Mouse (Mus musculus) embryo, embryonic 11 days (tissue): ENCODE results near the gene Shld2.

ENCODE experiments used
- DNase-seq: peaks from one replicate; pipeline ENCODE4 v3.0.0-alpha.2; 2015

The Shld2 gene

GRCm38 (mm10) chr14:34219295-34219694 lies 91.0 kb downstream of the Shld2 start, which contains the start of gene Syt15:
TSS of gene Syt15 (plus strand) at chr14:34219595.
- DNase-seq = no peak

DNA sequence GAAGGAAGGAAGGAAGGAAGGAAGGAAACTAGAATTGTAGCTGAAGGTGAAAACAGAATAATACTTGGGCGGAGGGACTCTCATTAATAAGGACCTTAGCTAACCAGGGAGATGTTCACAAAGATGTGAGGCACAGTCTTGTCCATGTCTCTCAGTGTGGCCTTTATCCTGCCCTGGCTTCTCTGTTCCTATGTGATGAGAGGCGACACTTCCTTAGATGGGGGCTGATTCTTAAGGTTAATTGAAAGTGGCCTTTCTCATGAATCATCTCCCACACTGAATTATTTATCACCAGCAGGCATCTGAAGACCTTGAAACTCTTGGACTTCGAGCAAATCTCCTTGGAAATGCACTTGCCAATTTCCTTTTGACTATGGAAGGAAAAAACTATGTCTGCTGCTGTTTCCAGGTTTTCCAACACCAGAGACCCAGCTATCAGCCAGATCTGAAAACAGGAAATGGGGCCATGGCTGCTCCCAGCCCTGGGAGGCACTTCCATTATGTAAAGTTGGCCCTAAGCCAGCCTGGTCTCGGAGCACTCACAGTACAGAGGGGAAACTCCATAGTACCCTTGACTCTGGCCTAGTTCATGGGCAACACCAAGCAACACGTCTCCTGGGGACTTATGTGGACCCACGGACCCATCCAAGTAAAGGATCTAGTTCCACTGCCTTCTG lies 94.7 kb downstream of the Shld2 start:
- peak; percentile 50 for DNase-seq

DNA sequence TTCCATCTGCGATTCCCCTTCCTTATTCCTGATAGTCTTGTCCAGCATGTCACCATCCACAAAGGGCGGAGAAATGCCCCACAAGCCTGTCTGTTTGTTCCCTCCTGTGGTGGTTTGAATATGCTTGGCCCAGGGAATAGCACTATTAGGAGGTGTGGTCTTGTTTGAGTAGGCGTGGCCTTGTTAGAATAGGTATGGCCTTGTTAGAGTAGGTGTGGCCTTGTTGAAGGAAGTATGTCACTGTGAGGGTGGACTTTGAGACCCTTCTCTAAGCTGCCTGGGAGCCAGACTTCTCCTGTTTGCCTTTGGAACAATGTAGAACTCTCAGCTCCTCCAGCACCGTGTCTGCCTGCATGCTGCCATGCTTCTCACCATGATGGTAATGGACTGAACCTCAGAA lies 100.4 kb downstream of the Shld2 start:
- DNase-seq = no peak

- DNase-seq = no peak
Observed at GRCm38 (mm10) chr14:34209080-34209479, 101.2 kb downstream of the Shld2 start.

DNA sequence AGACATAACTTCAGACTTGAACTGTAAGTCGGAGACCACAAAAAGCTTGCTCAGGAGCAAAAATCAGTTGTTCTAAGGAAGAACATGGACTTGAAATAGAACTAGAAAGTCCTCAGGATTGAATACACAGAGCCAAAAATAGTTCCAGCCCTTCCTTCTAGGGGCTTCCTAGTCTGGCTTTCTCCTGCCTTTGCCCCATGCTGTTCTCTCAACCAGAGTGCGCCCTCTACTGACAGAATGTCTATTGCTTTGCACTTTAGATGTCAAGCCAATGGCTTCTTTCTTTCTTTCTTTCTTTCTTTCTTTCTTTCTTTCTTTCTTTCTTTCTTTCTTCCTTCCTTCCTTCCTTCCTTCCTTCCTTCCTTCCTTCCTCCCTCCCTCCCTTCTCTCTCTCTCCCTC lies 101.6 kb downstream of the Shld2 start:
- peak; percentile 75 for DNase-seq

GRCm38 (mm10) chr14:34207996-34208395 lies 102.3 kb downstream of the Shld2 start:
- no peak for DNase-seq

DNA sequence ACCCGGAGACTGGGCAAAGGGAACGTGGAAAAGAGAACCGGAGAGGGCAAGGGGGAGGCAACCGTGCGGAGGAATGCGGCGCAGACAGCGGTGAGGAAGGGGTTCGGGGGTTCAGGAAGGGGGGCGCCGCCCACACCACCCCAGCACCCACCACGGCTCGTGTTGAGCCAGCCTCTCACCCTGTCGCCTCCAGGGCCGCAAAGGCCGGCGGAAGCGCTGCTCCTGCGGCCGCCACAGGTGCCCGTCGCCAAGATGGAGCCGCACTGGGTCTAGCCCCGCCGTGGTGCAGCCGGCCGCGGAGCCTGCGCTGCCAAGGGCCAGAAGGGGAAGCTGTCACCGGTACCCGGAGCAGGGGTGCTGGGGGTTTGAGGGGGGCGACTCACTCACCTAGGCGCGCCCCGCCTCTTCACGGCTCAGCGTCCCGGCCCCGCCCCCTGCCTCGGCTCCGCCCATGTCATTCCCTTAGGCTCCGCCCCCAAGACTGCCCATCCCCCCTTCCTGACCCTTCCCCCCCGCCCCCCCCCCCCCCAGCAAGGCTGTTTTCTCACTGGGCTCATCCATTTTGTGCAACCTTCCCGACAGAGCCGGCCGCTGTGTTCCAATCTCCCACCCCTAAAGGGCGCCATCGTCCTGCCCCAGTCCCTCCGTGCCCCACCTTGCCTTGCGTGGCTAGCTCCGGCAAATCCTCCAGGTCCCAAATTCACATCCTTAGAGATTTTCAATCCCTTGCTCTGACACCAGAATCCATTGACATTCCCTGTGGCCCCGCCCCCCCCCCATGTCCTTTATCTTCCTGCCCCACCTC lies 108.9 kb downstream of the Shld2 start, which contains the start of gene Gprin2:
TSS of gene Gprin2 (minus strand) at position 423 of the 805 bp plus-strand sequence.
- DNase-seq = peak; percentile 61

GRCm38 (mm10) chr14:34200738-34201230 lies 109.5 kb downstream of the Shld2 start:
- peak; percentile 51 for DNase-seq

DNA sequence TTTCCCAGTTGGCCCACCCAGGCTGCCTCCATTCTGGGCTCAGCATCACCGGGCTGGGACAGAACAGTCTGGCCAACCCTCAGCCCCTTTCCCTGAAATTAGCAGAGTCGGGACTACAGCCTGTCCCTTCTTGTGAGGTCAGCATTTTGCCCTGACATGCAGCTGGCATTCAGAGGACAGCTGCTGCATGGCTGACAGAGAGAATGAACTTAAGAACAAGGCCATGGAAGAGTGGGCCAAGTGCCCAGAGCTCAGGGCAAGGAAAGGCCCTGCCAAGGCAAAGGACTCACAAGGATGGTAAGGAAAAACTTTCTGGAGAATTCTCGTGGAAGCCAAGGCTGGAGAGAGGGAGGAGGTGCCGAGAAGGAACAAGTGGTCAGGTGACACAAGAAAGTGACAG lies 113.6 kb downstream of the Shld2 start:
- no peak for DNase-seq

DNA sequence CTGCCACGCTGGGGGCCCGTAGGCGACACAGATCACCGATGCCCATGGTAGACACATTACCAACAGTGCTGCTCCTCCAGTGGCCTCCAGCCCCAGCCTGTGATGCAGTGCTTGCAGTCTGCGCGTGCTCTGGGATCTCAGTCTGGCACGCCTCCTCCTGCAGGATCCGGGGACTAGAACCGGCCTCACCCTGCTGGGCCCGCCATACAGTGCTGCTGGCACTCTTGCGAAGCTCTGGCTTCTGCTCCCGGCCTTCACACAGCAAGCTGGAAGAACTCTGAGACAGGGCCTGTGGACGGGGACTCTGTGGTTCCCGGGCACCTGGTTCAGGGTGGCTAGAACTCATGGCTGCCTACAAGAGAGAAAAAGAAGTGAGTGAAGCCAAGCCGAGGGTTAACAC lies 114.8 kb downstream of the Shld2 start:
- no peak for DNase-seq

GRCm38 (mm10) chr14:34193879-34194278 lies 116.4 kb downstream of the Shld2 start:
- DNase-seq = no peak

DNA sequence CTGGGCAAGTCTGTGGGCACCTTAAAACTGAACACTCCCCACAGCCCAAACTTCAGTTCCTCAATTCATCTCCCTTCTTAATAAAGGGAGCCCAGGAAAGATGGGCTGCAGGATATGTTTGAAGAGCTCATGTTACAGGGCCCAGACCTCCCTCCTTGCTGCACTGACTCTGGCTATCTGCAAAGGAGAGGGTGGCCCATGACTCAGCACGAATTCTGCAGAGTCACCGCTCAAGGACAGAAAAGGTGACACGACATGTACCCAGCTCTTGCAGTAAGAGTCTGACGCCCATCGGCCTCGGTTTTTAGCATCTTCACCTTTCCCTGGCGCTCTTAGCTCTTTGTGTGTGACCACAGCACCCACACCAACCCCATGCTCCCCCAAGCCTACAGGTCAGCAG lies 119.9 kb downstream of the Shld2 start:
- DNase-seq = no peak

DNA sequence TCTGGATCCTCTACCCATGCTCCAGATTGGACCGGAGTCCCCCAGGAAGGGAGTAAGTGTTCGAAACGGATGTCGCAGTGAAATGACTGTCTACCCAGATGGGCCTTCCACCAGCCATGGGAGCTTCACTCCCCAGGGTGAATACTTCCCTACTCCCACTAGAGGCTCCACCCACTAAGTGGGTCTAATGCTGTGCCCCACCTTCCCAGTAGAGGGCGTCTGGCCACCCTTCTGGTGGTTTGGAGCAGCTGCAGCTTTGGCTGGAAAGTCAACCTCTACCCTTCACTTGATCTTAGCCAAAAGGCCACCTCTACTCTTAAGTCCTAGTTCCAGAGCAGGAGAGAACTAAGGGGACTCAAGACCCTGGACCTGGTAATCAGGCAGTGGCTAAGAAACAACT lies 121.7 kb downstream of the Shld2 start:
- DNase-seq = peak; percentile 36
